ENCODE assay signal across 8 mouse cellular contexts in the genomic region with DNA sequence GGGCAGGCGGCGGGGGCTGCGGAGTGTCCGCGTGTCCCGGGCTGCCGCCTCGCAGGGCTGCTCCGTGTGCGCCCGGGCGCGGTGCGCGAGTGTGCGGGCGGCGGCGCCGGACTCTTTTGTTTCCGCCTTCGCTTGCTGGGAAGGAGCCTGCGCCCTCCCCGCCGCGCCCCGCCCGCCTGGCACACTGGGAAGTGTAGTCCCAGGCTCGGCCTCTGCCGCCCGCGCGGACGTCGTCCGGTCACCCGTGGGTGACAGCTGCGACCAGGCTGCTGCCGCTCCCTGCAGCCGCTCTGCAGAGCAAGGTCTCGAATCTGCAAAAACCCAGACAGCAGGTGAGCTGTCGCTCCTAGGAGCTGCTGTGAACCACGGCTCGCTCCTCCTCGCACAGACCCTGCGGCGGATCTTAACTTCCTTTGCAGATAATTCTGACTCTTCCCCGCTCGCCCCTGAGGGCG. TPM values are rescaled to one million over a fixed set of nuclear protein-coding genes. Genes with fewer than 3 reads are reported as not detected.
DNase-seq lines count a peak whose midpoint lies in the region; ATAC-seq and TF ChIP-seq lines count a peak whose summit lies in the region.

A gene (minus strand): TSS at position 137 of the 455 bp plus-strand sequence.

- peak within 1 kb of the TSS; percentile 96 for H3K4me3 ChIP-seq in embryonic facial prominence, embryonic 14.5 days (ENCODE audit: low read depth, low read length)
- H3K4me3 ChIP-seq in heart, embryonic 10.5 days: peak within 1 kb of the TSS; percentile 97
- H3K4me3 ChIP-seq in kidney, embryonic 15.5 days (replicated peaks): peak within 1 kb of the TSS; percentile 81
- peak within 1 kb of the TSS; percentile 90 for H3K4me3 ChIP-seq in liver, adult 2 months (ENCODE audit: insufficient read depth, low read depth, low read length)

- peak within 1 kb of the TSS; percentile 94 for H3K9ac ChIP-seq in embryonic facial prominence, embryonic 14.5 days (ENCODE audit: low read depth, low read length)
- H3K9ac ChIP-seq in kidney, embryonic 15.5 days: peak within 1 kb of the TSS; percentile 89
- H3K9ac ChIP-seq in liver, adult 2 months (ENCODE audit: low read depth, low read length): peak within 1 kb of the TSS; percentile 92

- H3K27me3 ChIP-seq in embryonic facial prominence, embryonic 14.5 days (replicated peaks; ENCODE audit: control insufficient read depth, insufficient read depth, low read length): no peaks in the 10 kb centered on the region
- H3K27me3 ChIP-seq in heart, embryonic 10.5 days (ENCODE audit: insufficient read depth, poor library complexity, severe bottlenecking): peaks cover 13% of the 10 kb centered on the region; the same call in 1 of the 2 replicates
- peaks cover 6% of the 10 kb centered on the region for H3K27me3 ChIP-seq in kidney, embryonic 15.5 days
- H3K27me3 ChIP-seq in liver, adult 2 months (ENCODE audit: control insufficient read depth, insufficient read depth, low read length): no peaks in the 10 kb centered on the region

- no peak for TF ChIP-seq CTCF in liver, adult 2 months (IDR thresholded peaks at IDR 0.05; ENCODE audit: low read depth, low read length)

- peak; percentile 95 for ATAC-seq in embryonic facial prominence, embryonic 14.5 days (ENCODE audit: low read depth)
- peak; percentile 97 for ATAC-seq in kidney, embryonic 15.5 days (replicated peaks; ENCODE audit: low FRiP score)
- peak; percentile 73 for ATAC-seq in monocyte, adult 5-6 weeks (replicated peaks; ENCODE audit: insufficient number of reproducible peaks, low FRiP score, low TSS enrichment, poor library complexity, severe bottlenecking)

- 0% methylated on average over 14 of the region's 50 CpGs for WGBS in embryonic facial prominence, embryonic 14.5 days
- under 1% methylated on average over 50 of the region's 50 CpGs for WGBS in heart, embryonic 10.5 days
- under 1% methylated on average over 49 of the region's 50 CpGs for WGBS in kidney, embryonic 15.5 days
- WGBS in liver, adult 2 months: 1% methylated on average over 50 of the region's 50 CpGs

- peaks cover 10% of the 10 kb centered on the region; the same call in 1 of the 2 replicates for H3K79me2 ChIP-seq in liver, adult 2 months (ENCODE audit: control insufficient read depth, insufficient read depth, low read length)

- peak within 1 kb of the TSS; percentile 67 for H3K27ac ChIP-seq in embryonic facial prominence, embryonic 14.5 days (replicated peaks; ENCODE audit: low read depth, low read length)
- peak within 1 kb of the TSS; percentile 95 for H3K27ac ChIP-seq in heart, embryonic 10.5 days
- H3K27ac ChIP-seq in kidney, embryonic 15.5 days: peak within 1 kb of the TSS; percentile 18
- H3K27ac ChIP-seq in liver, adult 2 months (replicated peaks; ENCODE audit: insufficient read depth, low read depth, low read length): no peak within 1 kb of the TSS

- peaks cover 17% of the 10 kb centered on the region; the same call in 1 of the 2 replicates for H3K4me1 ChIP-seq in embryonic facial prominence, embryonic 14.5 days (ENCODE audit: control insufficient read depth, insufficient read depth, low read length)
- peaks cover 9% of the 10 kb centered on the region; the same call in 1 of the 2 replicates for H3K4me1 ChIP-seq in heart, embryonic 10.5 days
- H3K4me1 ChIP-seq in kidney, embryonic 15.5 days: peaks cover 25% of the 10 kb centered on the region
- peaks cover 16% of the 10 kb centered on the region for H3K4me1 ChIP-seq in liver, adult 2 months (ENCODE audit: control insufficient read depth, insufficient read depth, low read length)

- DNase-seq in 3T3-L1 (ENCODE audit: low read depth, low spot score): peak; percentile 67
- DNase-seq in adrenal gland, postnatal 36 days: peak; percentile 94 to 95
- peak; percentile 91 for DNase-seq in embryonic facial prominence, embryonic 14.5 days (ENCODE audit: low spot score)
- DNase-seq in heart, embryonic 10.5 days (ENCODE audit: low spot score): peak; percentile 90
- peak; percentile 50 for DNase-seq in liver, adult 2 months (ENCODE audit: extremely low read depth, low read depth, low spot score)
- peak; percentile 80 to 85 for DNase-seq in spleen, postnatal 36 days (ENCODE audit: low spot score in 2 of 2)

- no peaks in the 10 kb centered on the region for H3K36me3 ChIP-seq in embryonic facial prominence, embryonic 14.5 days (ENCODE audit: control insufficient read depth, insufficient read depth, low read length)
- no peaks in the 10 kb centered on the region for H3K36me3 ChIP-seq in heart, embryonic 10.5 days
- no peaks in the 10 kb centered on the region for H3K36me3 ChIP-seq in kidney, embryonic 15.5 days
- no peaks in the 10 kb centered on the region for H3K36me3 ChIP-seq in liver, adult 2 months (ENCODE audit: control insufficient read depth, insufficient read depth, low read length)

- H3K9me3 ChIP-seq in embryonic facial prominence, embryonic 14.5 days (ENCODE audit: control insufficient read depth, low read length): no peaks in the 10 kb centered on the region
- H3K9me3 ChIP-seq in heart, embryonic 10.5 days: no peaks in the 10 kb centered on the region
- H3K9me3 ChIP-seq in kidney, embryonic 15.5 days (replicated peaks): no peaks in the 10 kb centered on the region

- H3K4me2 ChIP-seq in embryonic facial prominence, embryonic 14.5 days (ENCODE audit: low read depth, low read length): peak within 1 kb of the TSS; percentile 78
- H3K4me2 ChIP-seq in kidney, embryonic 15.5 days: peak within 1 kb of the TSS; percentile 65

- TF ChIP-seq POLR2A in liver, adult 2 months (IDR thresholded peaks at IDR 0.05; ENCODE audit: extremely low read depth, insufficient read depth, low read length): peak; percentile 71; the same call in 1 of the 2 replicates

RNA-seq across cellular contexts. Expression of the gene that starts here (rescaled TPM):
- total RNA-seq in adrenal gland, postnatal 36 days (2021): 10 to 100 TPM; 15.6 to 22.3 TPM
- polyA plus RNA-seq in embryonic facial prominence, embryonic 14.5 days (2014; fragmentation: Nextera tagmentation; extraction: Ambion mirVana): 72.8 and 80.1 TPM in 2 replicates
- polyA plus RNA-seq in heart, embryonic 10.5 days (2016; fragmentation: Nextera tagmentation; extraction: Ambion mirVana): 59.7 and 65.2 TPM in 2 replicates
- polyA plus RNA-seq in kidney, embryonic 15.5 days (2015; fragmentation: Nextera tagmentation; extraction: Ambion mirVana): 60.5 and 62.8 TPM in 2 replicates
- total RNA-seq in liver, adult 2 months (2014; rRNA removed): 5.3 and 6.2 TPM in 2 replicates
- polyA plus RNA-seq in liver, adult 2 months (2012; rRNA removed): 8.0 and 9.5 TPM in 2 replicates
- 19.4 to 37.4 TPM (median 31.1 TPM) in 3 replicates for total RNA-seq in monocyte, adult 5-6 weeks (2017)
